Mouse (Mus musculus): ENCODE results near the gene Rpap1. TPM values are rescaled to one million over a fixed set of nuclear protein-coding genes. Genes with fewer than 3 reads are reported as not detected.
A peak's percentile ranks its signal among the peaks of the same experiment; 100 is the strongest.

Gene Rpap1
- total and polyA plus RNA-seq, 3 experiments = 8.1 to 41.3 (median 22.3) TPM

DNA sequence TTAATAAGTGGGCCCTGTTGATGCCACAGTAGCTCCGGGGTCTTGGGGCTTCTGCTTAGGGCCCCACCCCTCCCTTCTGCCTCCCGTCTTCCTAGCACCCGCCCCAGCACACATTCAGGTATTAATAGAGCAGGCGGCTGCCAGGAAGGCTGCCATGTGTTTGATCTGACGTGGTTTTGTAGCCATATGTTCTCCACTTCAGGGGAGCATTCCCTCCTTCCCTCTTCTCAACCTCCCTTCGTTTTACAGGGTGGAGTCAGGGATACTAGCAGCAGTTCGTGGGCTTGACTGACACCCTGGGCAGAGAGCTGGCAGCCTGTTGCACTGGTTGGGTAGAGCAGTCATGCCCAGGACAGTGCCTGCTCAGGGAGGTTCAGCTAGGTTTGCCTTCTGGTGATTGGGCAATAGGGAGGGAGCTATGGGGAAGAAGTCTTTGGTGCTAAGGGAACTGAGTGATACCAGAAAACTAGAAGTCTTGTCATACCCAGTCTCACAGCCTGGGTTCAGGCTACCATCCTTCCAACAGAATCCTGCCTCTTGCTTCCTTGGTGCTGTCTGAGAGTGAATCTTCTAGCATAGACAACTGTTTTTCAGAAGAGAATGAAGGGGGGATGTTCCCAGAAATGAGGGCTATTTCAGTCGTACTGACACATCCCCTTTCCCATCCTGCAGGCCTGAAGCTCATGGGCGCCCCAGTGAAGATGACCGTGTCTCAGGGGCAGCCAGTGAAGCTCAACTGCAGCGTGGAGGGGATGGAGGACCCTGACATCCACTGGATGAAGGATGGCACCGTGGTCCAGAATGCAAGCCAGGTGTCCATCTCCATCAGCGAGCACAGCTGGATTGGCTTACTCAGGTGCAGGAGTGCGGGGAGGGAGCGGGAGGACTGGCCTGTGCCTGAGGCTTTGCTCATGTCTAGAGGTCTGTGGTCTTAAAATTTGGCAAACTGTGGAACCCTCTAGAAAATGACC, 13.8 kb upstream of the Rpap1 start:
- no peaks in the 10 kb centered on the region for H3K36me3 ChIP-seq (replicated peaks)
- DNase-seq (ENCODE audit: low spot score) (no peak), ATAC-seq (ENCODE audit: extremely low read depth, insufficient number of reproducible peaks, low FRiP score, poor library complexity, severe bottlenecking) (no peak)
- peaks cover 88% of the 10 kb centered on the region for H3K27me3 ChIP-seq (ENCODE audit: insufficient read depth, low read length)
- H3K9me3 ChIP-seq (replicated peaks) = no peaks in the 10 kb centered on the region
- H3K4me1 ChIP-seq (ENCODE audit: insufficient read depth, low read depth, low read length) = peaks cover 33% of the 10 kb centered on the region
- no peak overlapping the region for H3K4me3 ChIP-seq (ENCODE audit: low read depth, low read length)
- TF ChIP-seq TAL1 (conservative IDR thresholded peaks at IDR 0.05; ENCODE audit: low read depth, low read length) = no peak
- TF ChIP-seq GATA1 (IDR thresholded peaks at IDR 0.05; ENCODE audit: borderline replicate concordance, low read length) = no peak
- no peak for TF ChIP-seq POLR2AphosphoS5 (IDR thresholded peaks at IDR 0.05; ENCODE audit: insufficient replicate concordance, low read depth, low read length)
- TF ChIP-seq GATA2 (IDR thresholded peaks at IDR 0.05; ENCODE audit: borderline replicate concordance, low read depth, low read length) = no peak
- TF ChIP-seq CTCF (IDR thresholded peaks at IDR 0.05; ENCODE audit: low read depth, low read length) = no peak

GRCm38 (mm10) chr2:119799961-119800550, 12.7 kb upstream of the Rpap1 start:
- DNase-seq (ENCODE audit: low spot score) (peak; percentile 24), ATAC-seq (ENCODE audit: extremely low read depth, insufficient number of reproducible peaks, low FRiP score, poor library complexity, severe bottlenecking) (no peak)
- peaks cover 33% of the 10 kb centered on the region for H3K4me1 ChIP-seq (ENCODE audit: insufficient read depth, low read depth, low read length)
- H3K4me3 ChIP-seq (ENCODE audit: low read depth, low read length) = peak overlapping the region; percentile 72
- no peaks in the 10 kb centered on the region for H3K9me3 ChIP-seq (replicated peaks)
- peaks cover 84% of the 10 kb centered on the region for H3K27me3 ChIP-seq (ENCODE audit: insufficient read depth, low read length)
- no peaks in the 10 kb centered on the region for H3K36me3 ChIP-seq (replicated peaks)
- no peak for TF ChIP-seq GATA2 (IDR thresholded peaks at IDR 0.05; ENCODE audit: borderline replicate concordance, low read depth, low read length)
- no peak for TF ChIP-seq POLR2AphosphoS5 (IDR thresholded peaks at IDR 0.05; ENCODE audit: insufficient replicate concordance, low read depth, low read length)
- TF ChIP-seq CTCF (IDR thresholded peaks at IDR 0.05; ENCODE audit: low read depth, low read length) = no peak
- TF ChIP-seq TAL1 (conservative IDR thresholded peaks at IDR 0.05; ENCODE audit: low read depth, low read length) = no peak
- no peak for TF ChIP-seq GATA1 (IDR thresholded peaks at IDR 0.05; ENCODE audit: borderline replicate concordance, low read length)

DNA sequence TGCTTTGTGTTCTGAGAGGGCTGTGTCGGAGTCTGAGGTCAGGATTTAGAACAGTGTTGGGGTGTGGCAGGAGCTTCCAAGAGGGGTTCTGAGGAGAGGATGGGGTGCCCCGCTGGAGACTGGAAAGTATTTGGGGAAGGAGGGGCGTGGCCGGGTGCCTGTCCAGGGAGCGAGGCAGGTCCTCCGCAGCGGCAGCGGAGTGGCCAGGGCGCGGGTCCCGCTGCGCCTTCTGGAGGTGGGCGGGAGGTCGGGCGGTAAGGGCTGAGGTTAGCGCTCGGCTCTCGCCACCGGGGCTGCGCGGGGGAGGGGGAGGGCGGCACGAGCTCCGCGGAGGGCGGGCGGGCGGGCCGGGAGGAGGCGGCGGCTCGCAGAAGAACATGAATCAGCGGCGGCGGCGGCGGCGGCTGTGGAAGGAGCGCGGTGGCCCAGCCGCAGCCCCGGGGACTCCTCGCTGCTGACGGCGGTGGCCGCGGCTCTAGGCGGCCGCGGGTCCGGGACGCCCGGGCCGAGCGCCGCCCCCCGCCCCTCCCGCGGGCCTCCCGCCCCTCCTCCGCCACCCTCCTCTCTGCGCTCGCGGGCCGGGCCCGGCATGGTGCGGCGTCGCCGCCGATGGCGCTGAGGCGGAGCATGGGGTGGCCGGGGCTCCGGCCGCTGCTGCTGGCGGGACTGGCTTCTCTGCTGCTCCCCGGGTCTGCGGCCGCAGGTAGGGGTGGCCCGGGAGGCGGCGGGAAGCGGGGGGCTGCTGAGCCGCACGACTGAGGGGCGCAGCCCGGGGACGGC, 12.0 kb upstream of the Rpap1 start:
- H3K36me3 ChIP-seq (replicated peaks) = no peaks in the 10 kb centered on the region
- ATAC-seq (ENCODE audit: extremely low read depth, insufficient number of reproducible peaks, low FRiP score, poor library complexity, severe bottlenecking) (no peak), DNase-seq (ENCODE audit: low spot score) (peak; percentile 72)
- peak overlapping the region; percentile 72 for H3K4me3 ChIP-seq (ENCODE audit: low read depth, low read length)
- no peaks in the 10 kb centered on the region for H3K9me3 ChIP-seq (replicated peaks)
- H3K4me1 ChIP-seq (ENCODE audit: insufficient read depth, low read depth, low read length) = peaks cover 33% of the 10 kb centered on the region
- H3K27me3 ChIP-seq (ENCODE audit: insufficient read depth, low read length) = peaks cover 82% of the 10 kb centered on the region
- no peak for TF ChIP-seq TAL1 (conservative IDR thresholded peaks at IDR 0.05; ENCODE audit: low read depth, low read length)
- TF ChIP-seq CTCF (IDR thresholded peaks at IDR 0.05; ENCODE audit: low read depth, low read length) = no peak
- no peak for TF ChIP-seq GATA2 (IDR thresholded peaks at IDR 0.05; ENCODE audit: borderline replicate concordance, low read depth, low read length)
- TF ChIP-seq GATA1 (IDR thresholded peaks at IDR 0.05; ENCODE audit: borderline replicate concordance, low read length) = no peak
- no peak for TF ChIP-seq POLR2AphosphoS5 (IDR thresholded peaks at IDR 0.05; ENCODE audit: insufficient replicate concordance, low read depth, low read length)

DNA sequence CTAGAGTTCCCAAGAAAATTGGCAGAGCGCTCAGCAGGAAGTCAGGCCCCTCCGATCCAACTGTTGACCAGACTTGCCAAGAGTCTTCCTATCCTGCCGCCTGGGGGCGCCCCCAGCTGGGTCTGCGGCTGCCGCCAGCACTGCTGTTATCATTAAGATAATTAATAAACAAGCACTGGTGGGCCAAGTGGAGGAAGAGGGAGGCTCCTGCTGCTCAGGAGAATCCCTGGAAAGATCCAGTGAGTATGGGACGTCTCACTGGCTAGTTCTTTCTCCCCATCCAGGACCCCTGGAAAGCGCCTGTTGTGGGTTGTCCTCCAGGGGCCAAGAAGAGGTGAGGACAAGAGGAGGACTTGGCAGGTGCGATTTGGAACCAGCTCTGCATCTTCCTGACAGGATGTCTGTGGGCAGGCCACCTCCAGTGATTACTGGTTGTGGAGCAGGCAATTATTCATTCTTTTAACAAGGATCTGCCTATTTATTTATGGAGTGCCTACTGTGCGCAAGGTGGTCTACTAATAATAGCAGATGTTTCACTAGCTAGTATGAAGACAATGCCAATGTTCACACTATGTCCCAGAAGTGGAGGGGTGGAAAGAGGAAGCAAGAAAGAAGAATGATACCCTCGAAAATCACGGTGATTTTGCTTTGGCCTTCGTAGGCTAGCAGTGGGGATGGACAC, 11.1 kb upstream of the Rpap1 start:
- H3K27me3 ChIP-seq (ENCODE audit: insufficient read depth, low read length) = peaks cover 74% of the 10 kb centered on the region
- H3K9me3 ChIP-seq (replicated peaks) = no peaks in the 10 kb centered on the region
- ATAC-seq (ENCODE audit: extremely low read depth, insufficient number of reproducible peaks, low FRiP score, poor library complexity, severe bottlenecking) (no peak), DNase-seq (ENCODE audit: low spot score) (peak; percentile 34)
- TF ChIP-seq TAL1 (conservative IDR thresholded peaks at IDR 0.05; ENCODE audit: low read depth, low read length) = no peak
- TF ChIP-seq POLR2AphosphoS5 (IDR thresholded peaks at IDR 0.05; ENCODE audit: insufficient replicate concordance, low read depth, low read length) = no peak
- TF ChIP-seq CTCF (IDR thresholded peaks at IDR 0.05; ENCODE audit: low read depth, low read length) = 0 out of 2 replicates have a peak, but pooled peaks have one; percentile 21
- H3K4me1 ChIP-seq (ENCODE audit: insufficient read depth, low read depth, low read length) = peaks cover 33% of the 10 kb centered on the region
- H3K36me3 ChIP-seq (replicated peaks) = no peaks in the 10 kb centered on the region
- H3K4me3 ChIP-seq (ENCODE audit: low read depth, low read length) = no peak overlapping the region

DNA sequence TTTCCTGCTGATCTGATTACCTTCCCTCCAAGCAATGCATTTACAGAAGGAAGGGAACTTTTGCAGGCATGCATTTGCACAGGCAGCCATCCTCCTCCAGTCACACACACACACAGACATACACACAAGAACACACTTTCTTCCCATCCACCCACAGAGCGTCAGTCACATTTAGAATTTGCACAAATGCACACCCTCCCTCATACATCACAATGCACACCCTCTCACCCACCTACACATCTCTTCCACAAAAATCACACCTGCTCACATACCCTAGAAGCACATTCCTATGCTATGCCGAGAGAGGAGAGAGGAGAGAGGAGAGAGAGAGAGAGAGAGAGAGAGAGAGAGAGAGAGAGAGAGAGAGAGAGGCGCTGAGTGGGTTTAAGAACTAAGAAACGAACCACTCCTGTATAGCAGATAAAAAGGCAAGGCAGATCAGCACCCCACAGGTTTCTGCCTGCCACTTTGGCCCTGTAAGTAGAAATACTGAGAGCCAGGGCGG, 10.0 kb upstream of the Rpap1 start, which contains the start of gene Tyro3:
Gene Tyro3 (plus strand): TSS at position 455 of the 505 bp plus-strand sequence.
- H3K27me3 ChIP-seq (ENCODE audit: insufficient read depth, low read length) = peaks cover 66% of the 10 kb centered on the region

More for the DNA sequence above, 10.0 kb upstream of the Rpap1 start, which contains the start of gene Tyro3:
- Histone ChIP-seq H3K4me3 (ENCODE audit: low read depth, low read length) (no peak within 1 kb of the TSS), H3K4me1 (ENCODE audit: insufficient read depth, low read depth, low read length) (peaks cover 33% of the 10 kb centered on the region), H3K36me3 (replicated peaks) (no peaks in the 10 kb centered on the region), H3K9me3 (replicated peaks) (no peaks in the 10 kb centered on the region)
- DNase-seq (ENCODE audit: low spot score) (no peak), ATAC-seq (ENCODE audit: extremely low read depth, insufficient number of reproducible peaks, low FRiP score, poor library complexity, severe bottlenecking) (no peak)
- TF ChIP-seq CTCF (IDR thresholded peaks at IDR 0.05; ENCODE audit: low read depth, low read length) (no peak), GATA2 (IDR thresholded peaks at IDR 0.05; ENCODE audit: borderline replicate concordance, low read depth, low read length) (no peak), TAL1 (conservative IDR thresholded peaks at IDR 0.05; ENCODE audit: low read depth, low read length) (no peak), GATA1 (IDR thresholded peaks at IDR 0.05; ENCODE audit: borderline replicate concordance, low read length) (no peak), POLR2AphosphoS5 (IDR thresholded peaks at IDR 0.05; ENCODE audit: insufficient replicate concordance, low read depth, low read length) (no peak)

Measured in G1E (cell line).